Mouse (Mus musculus) WW6 (cell line): ENCODE data around the gene Mapkap1.
"Not testable (repeated sequence)": the region's sequence is repeated elsewhere in the genome, so short reads cannot be mapped to it uniquely, and the experiment has no call there.

ENCODE experiments used
- DNase-seq: peaks from one replicate; pipeline ENCODE4 v3.0.0-alpha.2; 2013; ENCODE audit warnings: low read depth, low spot score

Mapkap1 gene

GRCm38 (mm10) chr2:34431701-34432372 lies 25.3 kb downstream of the Mapkap1 start:
- DNase-seq: no peak

- DNase-seq: not testable (repeated sequence)
Observed at GRCm38 (mm10) chr2:34432887-34433286, 26.3 kb downstream of the Mapkap1 start.

- DNase-seq: no peak
Observed at GRCm38 (mm10) chr2:34436321-34436720, 29.8 kb downstream of the Mapkap1 start.

- DNase-seq: no peak
Observed at GRCm38 (mm10) chr2:34448756-34449155, 42.2 kb downstream of the Mapkap1 start.

- DNase-seq: no peak
Observed at GRCm38 (mm10) chr2:34462490-34462889, 55.9 kb downstream of the Mapkap1 start.

GRCm38 (mm10) chr2:34468559-34469141 lies 62.1 kb downstream of the Mapkap1 start:
- DNase-seq: no peak

GRCm38 (mm10) chr2:34469324-34469723 lies 62.8 kb downstream of the Mapkap1 start:
- DNase-seq: no peak

- DNase-seq: no peak
Observed at GRCm38 (mm10) chr2:34473775-34474174, 67.2 kb downstream of the Mapkap1 start.

GRCm38 (mm10) chr2:34481401-34481800 lies 74.8 kb downstream of the Mapkap1 start:
- DNase-seq: no peak

GRCm38 (mm10) chr2:34482102-34482501 lies 75.5 kb downstream of the Mapkap1 start:
- no peak for DNase-seq

GRCm38 (mm10) chr2:34482531-34482930 lies 76.0 kb downstream of the Mapkap1 start:
- no peak for DNase-seq

- DNase-seq: no peak
Observed at GRCm38 (mm10) chr2:34487281-34487680, 80.7 kb downstream of the Mapkap1 start.

- no peak for DNase-seq
Observed at GRCm38 (mm10) chr2:34503975-34504730, 97.6 kb downstream of the Mapkap1 start.

GRCm38 (mm10) chr2:34506162-34506561 lies 99.6 kb downstream of the Mapkap1 start:
- DNase-seq: not testable (repeated sequence)

- DNase-seq: no peak
Observed at GRCm38 (mm10) chr2:34509856-34510255, 103.3 kb downstream of the Mapkap1 start.

GRCm38 (mm10) chr2:34515263-34515662 lies 108.7 kb downstream of the Mapkap1 start:
- DNase-seq: no peak

- DNase-seq: no peak
Observed at GRCm38 (mm10) chr2:34518083-34518482, 111.5 kb downstream of the Mapkap1 start.

GRCm38 (mm10) chr2:34518526-34518925 lies 112.0 kb downstream of the Mapkap1 start:
- DNase-seq: no peak

GRCm38 (mm10) chr2:34519525-34519924 lies 113.0 kb downstream of the Mapkap1 start:
- peak; percentile 34 for DNase-seq

GRCm38 (mm10) chr2:34521384-34521783 lies 114.8 kb downstream of the Mapkap1 start:
- no peak for DNase-seq

GRCm38 (mm10) chr2:34526527-34527371 lies 120.2 kb downstream of the Mapkap1 start:
- DNase-seq: no peak

GRCm38 (mm10) chr2:34528491-34528890 lies 121.9 kb downstream of the Mapkap1 start:
- no peak for DNase-seq
